Mouse (Mus musculus): ENCODE data around the gene Rtn4rl2. TPM values are rescaled to one million over a fixed set of nuclear protein-coding genes. Genes with fewer than 3 reads are reported as not detected.

Rtn4rl2 gene
- total RNA-seq, 2 experiments from 2014 or later: 103 to 104 TPM

Small RNA genes within 50 kb of the gene (microRNA-seq; reads per million reads assigned to microRNA genes)
- 0 reads per million in 2 experiments for gene Gm24332

Other genes starting within 250 kb of the Rtn4rl2 start
- gene Ctnnd1, start 235.9 kb downstream of the Rtn4rl2 start, total RNA-seq (2021): 10 to 100 TPM; 38.2 to 48.0 TPM
- gene Btbd18, start 227.6 kb downstream of the Rtn4rl2 start, total RNA-seq (2021): not detected
- 10 to 100 TPM; 22.6 to 25.0 TPM for gene Selenoh, start 215.9 kb downstream of the Rtn4rl2 start, total RNA-seq (2021)
- 1 to 10 TPM; 2.4 to 7.2 TPM for gene Gm28635, start 208.7 kb downstream of the Rtn4rl2 start, total RNA-seq (2021)
- gene Med19, start 208.3 kb downstream of the Rtn4rl2 start, total RNA-seq (2021): 10 to 100 TPM; 33.9 to 34.4 TPM
- 100 to 1,000 TPM; 232 to 252 TPM for gene Tmx2, start 207.6 kb downstream of the Rtn4rl2 start, total RNA-seq (2021)
- gene Zdhhc5, start 171.5 kb downstream of the Rtn4rl2 start, total RNA-seq (2021): 10 to 100 TPM; 36.3 to 39.1 TPM
- 10 to 100 TPM; 10.7 to 11.7 TPM for gene Clp1, start 159.4 kb downstream of the Rtn4rl2 start, total RNA-seq (2021)
- gene Ypel4, start 152.7 kb downstream of the Rtn4rl2 start, total RNA-seq (2021): 10 to 100 TPM; 81.2 to 84.9 TPM
- 1 to 10 TPM; 1.9 to 2.5 TPM for gene Gm19426, start 143.1 kb downstream of the Rtn4rl2 start, total RNA-seq (2021)
- gene Serping1, start 111.3 kb downstream of the Rtn4rl2 start, total RNA-seq (2021): 1 to 10 TPM; 5.9 to 7.5 TPM
- gene Ube2l6, start 87.9 kb downstream of the Rtn4rl2 start, total RNA-seq (2021): 1 to 10 TPM; 4.8 to 5.9 TPM
- gene Smtnl1, start 64.1 kb downstream of the Rtn4rl2 start, total RNA-seq (2021): not detected
- 10 to 100 TPM; 52.0 to 57.7 TPM for gene Timm10, start 59.7 kb downstream of the Rtn4rl2 start, total RNA-seq (2021)
- under 1 TPM; 0.15 to 0.27 TPM for gene Slc43a1, start 47.9 kb downstream of the Rtn4rl2 start, total RNA-seq (2021)
- gene Slc43a3, start 49.9 kb upstream of the Rtn4rl2 start, total RNA-seq (2021): under 1 TPM; 0.30 to 0.58 TPM
- not detected for gene Prg2, start 93.8 kb upstream of the Rtn4rl2 start, total RNA-seq (2021)
- gene Prg3, start 101.5 kb upstream of the Rtn4rl2 start, total RNA-seq (2021): not detected
- 100 to 1,000 TPM; 114 to 115 TPM for gene Ssrp1, start 150.5 kb upstream of the Rtn4rl2 start, total RNA-seq (2021)
- 1 to 10 TPM; 1.6 to 2.1 TPM for gene P2rx3, start 150.8 kb upstream of the Rtn4rl2 start, total RNA-seq (2021)
- gene Tnks1bp1, start 161.3 kb upstream of the Rtn4rl2 start, total RNA-seq (2021): 100 to 1,000 TPM; 175 to 194 TPM
- gene Aplnr, start 249.5 kb upstream of the Rtn4rl2 start, total RNA-seq (2021): under 1 TPM; 0.23 to 0.30 TPM